Mouse (Mus musculus) lung, postnatal 0 days (tissue): ENCODE measurements around the gene Sept3.
A peak's percentile ranks its signal among the peaks of the same experiment; 100 is the strongest.

ENCODE experiments used
- CTCF ChIP-seq: IDR thresholded peaks from 2 replicates; pipeline ENCODE4 v1.5.1; 2016; ENCODE audit warnings: antibody characterized with exemption, mild to moderate bottlenecking
- EP300 ChIP-seq: IDR thresholded peaks from 2 replicates; pipeline ENCODE4 v1.6.1; 2016; ENCODE audit warnings: antibody characterized with exemption, mild to moderate bottlenecking, control low read depth

- no peak for TF ChIP-seq EP300
- peak; percentile 93 for TF ChIP-seq CTCF
These were observed 8.3 kb upstream of the Sept3 start for GRCm38 (mm10) chr15:82266356-82266755.
